Mouse (Mus musculus): ENCODE data around the gene Gm29609. TPM values are rescaled to one million over a fixed set of nuclear protein-coding genes. Genes with fewer than 3 reads are reported as not detected.

The Gm29609 gene
- polyA plus RNA-seq, 1 experiment from 2014 or later = 0.70 TPM

- 15% methylated on average over 25 of the region's 25 CpGs for WGBS
- no peaks in the 10 kb centered on the region for H3K27me3 ChIP-seq (ENCODE audit: control insufficient read depth, insufficient read depth, low read length)
- no peaks in the 10 kb centered on the region for H3K9me3 ChIP-seq (ENCODE audit: control insufficient read depth, low read length)
- H3K27ac ChIP-seq (replicated peaks; ENCODE audit: low read depth, low read length) = peak overlapping the region; percentile 88
- peaks cover 68% of the 10 kb centered on the region for H3K36me3 ChIP-seq (ENCODE audit: control insufficient read depth, insufficient read depth, low read length)
- H3K9ac ChIP-seq (replicated peaks; ENCODE audit: low read length) = peak overlapping the region; percentile 80
- peaks cover 12% of the 10 kb centered on the region for H3K4me1 ChIP-seq (ENCODE audit: control insufficient read depth, insufficient read depth, low read length)
- ATAC-seq (ENCODE audit: low FRiP score, low TSS enrichment) (no peak), DNase-seq (no peak)
- peak overlapping the region; percentile 97 for H3K4me2 ChIP-seq (ENCODE audit: low read length)
- H3K4me3 ChIP-seq (replicated peaks; ENCODE audit: low read depth, low read length) = peak overlapping the region; percentile 93
Observed at GRCm38 (mm10) chr5:31193631-31194281, 14.0 kb upstream of the Gm29609 start.

- H3K36me3 ChIP-seq (ENCODE audit: control insufficient read depth, insufficient read depth, low read length) = peaks cover 68% of the 10 kb centered on the region
- under 1% methylated on average over 48 of the region's 48 CpGs for WGBS
- H3K4me1 ChIP-seq (ENCODE audit: control insufficient read depth, insufficient read depth, low read length) = peaks cover 12% of the 10 kb centered on the region
- peak; percentile 96 for ATAC-seq (ENCODE audit: low FRiP score, low TSS enrichment)
- peak within 1 kb of the TSS; percentile 80 for H3K9ac ChIP-seq (replicated peaks; ENCODE audit: low read length)
- H3K27ac ChIP-seq (replicated peaks; ENCODE audit: low read depth, low read length) = peak within 1 kb of the TSS; percentile 88
- DNase-seq = peak; percentile 99
- peak within 1 kb of the TSS; percentile 97 for H3K4me2 ChIP-seq (ENCODE audit: low read length)
- no peaks in the 10 kb centered on the region for H3K27me3 ChIP-seq (ENCODE audit: control insufficient read depth, insufficient read depth, low read length)
- peak within 1 kb of the TSS; percentile 93 for H3K4me3 ChIP-seq (replicated peaks; ENCODE audit: low read depth, low read length)
- H3K9me3 ChIP-seq (ENCODE audit: control insufficient read depth, low read length) = no peaks in the 10 kb centered on the region
Observed at GRCm38 (mm10) chr5:31192939-31193630, 13.4 kb upstream of the Gm29609 start, which contains the start of the genes Snx17 and Eif2b4. TSS of gene Snx17 (plus strand) at chr5:31193227. TSS of gene Eif2b4 (minus strand) at chr5:31193430.

GRCm38 (mm10) chr5:31192045-31192938 lies 12.6 kb upstream of the Gm29609 start:
- ATAC-seq (ENCODE audit: low FRiP score, low TSS enrichment) = no peak; the same call in 1 of the 2 replicates
- peak overlapping the region; percentile 80 for H3K9ac ChIP-seq (replicated peaks; ENCODE audit: low read length)
- H3K9me3 ChIP-seq (ENCODE audit: control insufficient read depth, low read length) = no peaks in the 10 kb centered on the region
- H3K4me3 ChIP-seq (replicated peaks; ENCODE audit: low read depth, low read length) = peak overlapping the region; percentile 93
- H3K4me2 ChIP-seq (ENCODE audit: low read length) = peak overlapping the region; percentile 76
- 15% methylated on average over 42 of the region's 42 CpGs for WGBS
- no peaks in the 10 kb centered on the region for H3K27me3 ChIP-seq (ENCODE audit: control insufficient read depth, insufficient read depth, low read length)
- peaks cover 68% of the 10 kb centered on the region for H3K36me3 ChIP-seq (ENCODE audit: control insufficient read depth, insufficient read depth, low read length)
- DNase-seq = peak; percentile 77
- H3K27ac ChIP-seq (replicated peaks; ENCODE audit: low read depth, low read length) = peak overlapping the region; percentile 80
- peaks cover 12% of the 10 kb centered on the region for H3K4me1 ChIP-seq (ENCODE audit: control insufficient read depth, insufficient read depth, low read length)

- ATAC-seq (ENCODE audit: low FRiP score, low TSS enrichment) (no peak), DNase-seq (no peak)
- H3K27ac ChIP-seq (replicated peaks; ENCODE audit: low read depth, low read length) = no peak overlapping the region
- peaks cover 12% of the 10 kb centered on the region for H3K4me1 ChIP-seq (ENCODE audit: control insufficient read depth, insufficient read depth, low read length)
- no peak overlapping the region for H3K4me3 ChIP-seq (replicated peaks; ENCODE audit: low read depth, low read length)
- WGBS = 91% methylated on average over 9 of the region's 9 CpGs
- H3K4me2 ChIP-seq (ENCODE audit: low read length) = no peak overlapping the region
- no peak overlapping the region for H3K9ac ChIP-seq (replicated peaks; ENCODE audit: low read length)
- H3K36me3 ChIP-seq (ENCODE audit: control insufficient read depth, insufficient read depth, low read length) = peaks cover 53% of the 10 kb centered on the region
- no peaks in the 10 kb centered on the region for H3K27me3 ChIP-seq (ENCODE audit: control insufficient read depth, insufficient read depth, low read length)
- no peaks in the 10 kb centered on the region for H3K9me3 ChIP-seq (ENCODE audit: control insufficient read depth, low read length)
Observed at GRCm38 (mm10) chr5:31190201-31190600, 10.5 kb upstream of the Gm29609 start.

- H3K4me3 ChIP-seq (replicated peaks; ENCODE audit: low read depth, low read length) = no peak overlapping the region
- ATAC-seq (ENCODE audit: low FRiP score, low TSS enrichment) (no peak), DNase-seq (no peak)
- no peaks in the 10 kb centered on the region for H3K27me3 ChIP-seq (ENCODE audit: control insufficient read depth, insufficient read depth, low read length)
- peaks cover 45% of the 10 kb centered on the region for H3K36me3 ChIP-seq (ENCODE audit: control insufficient read depth, insufficient read depth, low read length)
- no peaks in the 10 kb centered on the region for H3K9me3 ChIP-seq (ENCODE audit: control insufficient read depth, low read length)
- H3K27ac ChIP-seq (replicated peaks; ENCODE audit: low read depth, low read length) = no peak overlapping the region
- no peak overlapping the region for H3K9ac ChIP-seq (replicated peaks; ENCODE audit: low read length)
- no peak overlapping the region for H3K4me2 ChIP-seq (ENCODE audit: low read length)
- 82% methylated on average over 4 of the region's 4 CpGs for WGBS
- H3K4me1 ChIP-seq (ENCODE audit: control insufficient read depth, insufficient read depth, low read length) = 0 out of 2 replicates have a peak, but pooled peaks cover 5% of the 10 kb centered on the region
Observed at GRCm38 (mm10) chr5:31188223-31188840, 8.6 kb upstream of the Gm29609 start.

- ATAC-seq (ENCODE audit: low FRiP score, low TSS enrichment) (no peak), DNase-seq (no peak)
- Histone ChIP-seq H3K27ac (replicated peaks; ENCODE audit: low read depth, low read length) (no peak overlapping the region), H3K9ac (replicated peaks; ENCODE audit: low read length) (no peak overlapping the region), H3K9me3 (ENCODE audit: control insufficient read depth, low read length) (no peaks in the 10 kb centered on the region), H3K27me3 (ENCODE audit: control insufficient read depth, insufficient read depth, low read length) (no peaks in the 10 kb centered on the region), H3K36me3 (ENCODE audit: control insufficient read depth, insufficient read depth, low read length) (peaks cover 20% of the 10 kb centered on the region), H3K4me1 (ENCODE audit: control insufficient read depth, insufficient read depth, low read length) (peaks cover 5% of the 10 kb centered on the region; the same call in 1 of the 2 replicates), H3K4me3 (replicated peaks; ENCODE audit: low read depth, low read length) (no peak overlapping the region), H3K4me2 (ENCODE audit: low read length) (no peak overlapping the region)
- WGBS = 57% methylated on average over 4 of the region's 4 CpGs
Observed at GRCm38 (mm10) chr5:31183678-31184077, 4.0 kb upstream of the Gm29609 start.

- no peak overlapping the region for H3K27ac ChIP-seq (replicated peaks; ENCODE audit: low read depth, low read length)
- H3K4me2 ChIP-seq (ENCODE audit: low read length) = no peak overlapping the region
Observed at GRCm38 (mm10) chr5:31181183-31181770, 1.6 kb upstream of the Gm29609 start.

More at GRCm38 (mm10) chr5:31181183-31181770, 1.6 kb upstream of the Gm29609 start:
- no peaks in the 10 kb centered on the region for H3K9me3 ChIP-seq (ENCODE audit: control insufficient read depth, low read length)
- WGBS = 91% methylated on average over 9 of the region's 9 CpGs
- H3K36me3 ChIP-seq (ENCODE audit: control insufficient read depth, insufficient read depth, low read length) = no peaks in the 10 kb centered on the region
- H3K4me3 ChIP-seq (replicated peaks; ENCODE audit: low read depth, low read length) = no peak overlapping the region
- no peak overlapping the region for H3K9ac ChIP-seq (replicated peaks; ENCODE audit: low read length)
- H3K27me3 ChIP-seq (ENCODE audit: control insufficient read depth, insufficient read depth, low read length) = no peaks in the 10 kb centered on the region
- peaks cover 5% of the 10 kb centered on the region; the same call in 1 of the 2 replicates for H3K4me1 ChIP-seq (ENCODE audit: control insufficient read depth, insufficient read depth, low read length)
- ATAC-seq (ENCODE audit: low FRiP score, low TSS enrichment) = no peak
- DNase-seq = no peak

Data from midbrain, embryonic 14.5 days (tissue).